Mouse (Mus musculus) heart, postnatal 14 days (tissue): ENCODE results near the gene Hoxd3. TPM values are rescaled to one million over a fixed set of nuclear protein-coding genes. Genes with fewer than 3 reads are reported as not detected.

ENCODE experiments used
- DNase-seq, 2 experiments: peaks; one replicate each; pipeline ENCODE4 v3.0.0; 2021 to 2022
- intact Hi-C: fragments of 180-260 bp; cut with DNase I; formaldehyde crosslinking; loops from one replicate; pipeline ENCODE4 v1.15.1; 2025
- microRNA-seq, 2 experiments: library from miRNA; unstranded; fragments of <30 nt; microRNA quantifications; one replicate each; pipeline ENCODE4 v1.2.0; 2021 to 2022
- total RNA-seq, 2 experiments: library from RNA; stranded (reverse); gene quantifications; 2 replicates each; pipeline ENCODE4 v1.2.3; 2021

Hoxd3 gene
- total RNA-seq, 2 experiments from 2014 or later: not detected

DNA sequence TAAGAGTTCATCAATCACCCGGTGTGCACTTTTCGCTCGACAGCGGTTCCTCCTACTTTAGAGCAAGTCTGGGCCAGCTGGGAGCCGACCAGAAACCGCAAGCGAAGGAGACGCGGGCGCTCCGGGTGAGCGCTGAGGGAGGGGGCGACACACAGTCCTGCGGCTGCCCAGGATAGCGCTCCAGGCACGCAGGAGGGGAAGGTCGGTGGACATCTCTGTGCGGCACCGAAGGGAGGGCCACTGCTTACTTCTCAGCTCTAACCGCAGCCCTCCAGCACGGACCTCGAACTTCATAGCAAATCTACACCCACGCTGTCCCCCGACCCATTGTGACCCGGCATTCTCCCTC lies 41.4 kb downstream of the Hoxd3 start:
- no peak for DNase-seq
- intact Hi-C loops: no loop called here

- no peak for DNase-seq
- intact Hi-C loops: no loop called here
Measured at GRCm38 (mm10) chr2:74753711-74754110, 42.0 kb downstream of the Hoxd3 start.

DNA sequence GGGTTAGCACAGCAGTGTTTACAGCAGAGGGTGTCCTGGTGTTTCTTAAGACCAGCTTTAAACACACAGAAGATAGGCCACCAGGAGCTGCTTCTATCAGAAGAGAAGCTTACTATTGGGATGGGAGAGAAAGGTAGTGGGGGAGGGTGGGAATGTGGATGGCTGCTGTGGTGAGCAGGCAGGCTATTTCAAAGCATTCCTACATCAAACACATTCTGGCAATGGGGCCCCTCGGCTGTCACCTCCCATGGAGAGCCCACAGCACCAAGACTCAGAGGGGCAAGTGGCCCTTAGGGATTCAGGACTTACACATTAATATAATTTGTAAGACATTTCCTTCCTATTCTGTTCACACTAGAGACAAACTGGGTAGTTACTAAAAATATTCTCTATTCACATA lies 48.4 kb downstream of the Hoxd3 start:
- DNase-seq: no peak
- intact Hi-C loops: no loop called here

GRCm38 (mm10) chr2:74761941-74762340 lies 50.2 kb downstream of the Hoxd3 start:
- intact Hi-C loops: no loop called here
- DNase-seq: no peak

DNA sequence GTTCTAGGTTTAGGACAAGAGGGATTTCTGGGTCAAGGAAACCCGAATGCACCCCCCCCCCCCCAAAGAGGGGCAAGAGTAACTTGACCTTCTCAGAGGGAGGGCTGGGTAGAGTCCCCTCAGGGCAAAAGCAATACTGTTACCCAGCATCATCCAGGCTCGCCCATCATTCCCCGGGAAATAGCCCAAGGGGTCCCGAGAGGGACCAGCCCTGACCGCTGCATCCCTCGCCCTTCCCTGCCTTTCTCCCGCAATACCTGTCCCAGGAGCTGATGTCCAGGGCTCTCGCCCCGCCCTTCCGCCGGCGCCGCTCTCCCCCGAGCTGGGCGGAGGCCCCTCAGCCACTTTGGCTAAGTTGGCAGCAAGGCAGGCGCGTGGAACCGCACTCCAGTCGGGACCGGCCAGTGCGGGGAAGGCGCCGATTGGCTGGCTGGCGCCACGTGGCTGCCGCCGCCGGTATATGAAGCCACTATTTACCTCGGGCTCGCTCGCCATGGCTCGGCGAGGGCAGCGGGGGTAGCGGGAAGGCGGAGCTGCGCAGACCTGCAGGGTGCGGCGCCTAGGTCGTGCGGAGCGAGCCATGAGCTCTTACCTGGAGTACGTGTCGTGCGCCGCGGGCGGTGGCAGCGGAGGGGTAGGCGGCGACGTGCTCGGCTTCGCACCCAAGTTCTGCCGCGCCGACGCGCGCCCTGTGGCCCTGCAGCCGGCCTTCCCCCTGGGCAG lies 51.0 kb downstream of the Hoxd3 start, which contains the start of gene Hoxd1:
TSS of gene Hoxd1 (plus strand) at position 459 of the 723 bp plus-strand sequence.
- peak; percentile 17 to 29 for DNase-seq
- intact Hi-C loops: no loop called here

GRCm38 (mm10) chr2:74763245-74763735 lies 51.6 kb downstream of the Hoxd3 start:
- intact Hi-C loops: no loop called here
- DNase-seq: no peak

- intact Hi-C loops: no loop called here
- DNase-seq: no peak
Measured at GRCm38 (mm10) chr2:74763976-74764375, 52.2 kb downstream of the Hoxd3 start.

DNA sequence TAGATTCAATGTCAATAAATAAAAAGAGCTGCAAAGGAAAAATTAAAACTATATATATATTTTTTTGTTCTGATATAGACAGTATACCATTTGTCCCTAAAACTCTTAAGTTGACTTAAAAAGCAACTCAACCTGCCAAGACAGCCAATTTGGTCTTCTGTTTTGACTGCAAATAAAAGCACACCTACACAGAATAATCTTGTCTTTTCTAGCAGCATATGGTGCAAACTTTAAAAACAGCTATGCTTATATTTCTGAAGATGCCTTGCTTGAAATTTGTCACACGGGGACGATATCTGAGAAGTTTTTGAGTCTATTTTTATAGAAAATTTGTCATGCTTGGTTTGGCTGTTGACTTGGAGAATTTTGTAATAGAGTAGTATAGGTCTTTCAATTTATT lies 62.6 kb downstream of the Hoxd3 start:
- no peak for DNase-seq
- intact Hi-C loops: no loop called here

- intact Hi-C loops: no loop called here
- no peak for DNase-seq
Measured at GRCm38 (mm10) chr2:74777536-74778275, 66.0 kb downstream of the Hoxd3 start.

DNA sequence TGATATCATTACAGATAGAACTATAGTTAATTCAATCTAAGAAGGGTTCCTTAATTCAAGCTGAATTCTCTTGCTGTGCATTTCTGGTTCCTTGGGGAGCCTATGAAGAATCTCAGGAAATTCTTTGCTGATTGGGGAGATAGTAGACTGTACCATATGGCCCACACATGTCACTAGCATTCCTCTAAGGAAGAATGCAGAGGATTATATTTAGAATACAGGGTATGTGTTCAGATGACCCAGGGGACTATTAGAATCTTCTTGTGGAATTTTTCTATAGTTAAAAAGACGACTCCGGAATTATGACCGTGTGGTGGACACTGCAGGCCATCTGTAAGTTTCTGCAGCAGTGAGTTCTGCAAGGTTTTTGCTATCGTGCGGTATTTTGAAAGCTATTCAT lies 69.7 kb downstream of the Hoxd3 start:
- intact Hi-C loops: no loop called here
- no peak for DNase-seq

DNA sequence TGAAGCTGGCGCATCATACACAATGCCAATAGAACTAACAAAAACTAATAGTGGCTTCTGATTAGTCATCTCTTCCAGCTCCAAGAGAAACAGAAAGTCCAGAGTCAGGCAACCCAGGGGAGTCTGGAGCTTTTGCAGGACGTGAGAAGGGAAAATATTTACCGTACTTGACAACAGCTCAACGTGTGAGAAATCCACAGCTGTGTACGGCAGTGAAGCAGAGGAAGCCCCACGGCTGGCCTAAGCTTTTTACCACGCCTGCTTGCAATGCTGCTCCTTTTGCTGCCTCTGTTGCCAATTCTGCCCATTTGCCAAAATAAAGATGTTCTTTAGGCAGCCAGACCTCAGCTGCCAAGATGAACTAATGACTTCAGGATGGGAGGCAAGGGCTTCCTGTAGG lies 83.8 kb downstream of the Hoxd3 start:
- intact Hi-C loops: no loop called here
- DNase-seq: peak; percentile 4 to 5

Small RNA genes within 50 kb of the gene (microRNA-seq; reads per million reads assigned to microRNA genes)
- 0 reads per million in 2 experiments for gene Gm44463
- gene Mir10b: 7.8 to 697 reads per million in 2 experiments

Other genes starting within 250 kb of the Hoxd3 start
- 10 to 100 TPM; 16.8 to 18.8 TPM for gene Lnpk, start 132.5 kb upstream of the Hoxd3 start, total RNA-seq
- not detected for gene Evx2, start 52.4 kb upstream of the Hoxd3 start, total RNA-seq
- not detected for gene Hoxd13, start 43.6 kb upstream of the Hoxd3 start, total RNA-seq
- gene Hoxd12, start 36.9 kb upstream of the Hoxd3 start, total RNA-seq: not detected
- gene Hoxd11, start 32.4 kb upstream of the Hoxd3 start, total RNA-seq: not detected
- gene Hoxd10, start 20.0 kb upstream of the Hoxd3 start, total RNA-seq: under 1 TPM in 1 of 2 experiments, not detected in 1; 0.14 TPM
- gene Hoxd9, start 14.2 kb upstream of the Hoxd3 start, total RNA-seq: under 1 TPM; 0.12 to 0.24 TPM
- 1 to 10 TPM; 1.5 to 1.6 TPM for gene Hoxd8, start 7.3 kb upstream of the Hoxd3 start, total RNA-seq
- gene Hoxd4, start within 50 bp of the Hoxd3 start, total RNA-seq: under 1 TPM; 0.36 to 0.51 TPM
- gene Gm28230, start 14.8 kb downstream of the Hoxd3 start, total RNA-seq: under 1 TPM in 1 of 2 experiments, not detected in 1; 0.07 TPM
- not detected for gene Hoxd1, start 51.1 kb downstream of the Hoxd3 start, total RNA-seq
- gene Mtx2, start 113.9 kb downstream of the Hoxd3 start, total RNA-seq: 100 to 1,000 TPM; 104 to 121 TPM